Mouse (Mus musculus) kidney, adult 11 months (tissue): ENCODE results near the gene Dok3.

Experiments
- DNase-seq: peaks from one replicate; pipeline ENCODE4 v3.0.0; 2022

Gene Dok3

GRCm38 (mm10) chr13:55473961-55474360 is 55.1 kb downstream of the Dok3 start:
- no peak for DNase-seq
